Mouse (Mus musculus): Measurements from ENCODE around the gene Ccdc189. TPM values are rescaled to one million over a fixed set of nuclear protein-coding genes. Genes with fewer than 3 reads are reported as not detected.
A peak's percentile ranks its signal among the peaks of the same experiment; 100 is the strongest.

Gene Ccdc189
- total RNA-seq, 1 experiment, result 3.8 TPM

GRCm38 (mm10) chr7:127573503-127574008 lies 14.8 kb downstream of the Ccdc189 start:
- peaks cover 2 to 6% of the 10 kb centered on the region in 2 experiments; a peak in 3 of 4 replicates for H3K4me1 ChIP-seq (ENCODE audit: control insufficient read depth in 2 of 2, insufficient read depth in 2 of 2, low read length in 2 of 2, poor library complexity in 1 of 2)
- TF ChIP-seq ZNF384 (IDR thresholded peaks at IDR 0.05; ENCODE audit: low read depth, low read length) (no peak), CHD2 (IDR thresholded peaks at IDR 0.05; ENCODE audit: low read depth, low read length) (no peak), ZC3H11A (IDR thresholded peaks at IDR 0.05; ENCODE audit: borderline replicate concordance, low read depth, low read length) (no peak), MAFK (IDR thresholded peaks at IDR 0.05; ENCODE audit: insufficient read depth, low read depth, low read length) (no peak), HCFC1 (IDR thresholded peaks at IDR 0.05; ENCODE audit: borderline replicate concordance, insufficient read depth, low read length) (no peak)
- in situ Hi-C loops (cut with MboI; ENCODE audit: low sequenced_read_pairs in 2 of 2, unreplicated experiment in 2 of 2), result no loop called here

GRCm38 (mm10) chr7:127572895-127573471 lies 15.4 kb downstream of the Ccdc189 start, which contains the start of gene Phkg2:
Gene Phkg2, plus strand, starts transcription at chr7:127573340.
- Histone ChIP-seq H3K9ac (ENCODE audit: insufficient read depth, low read depth, low read length, poor library complexity, severe bottlenecking) (peak within 1 kb of the TSS; percentile 94), H3K4me1 (ENCODE audit: control insufficient read depth in 2 of 2, insufficient read depth in 2 of 2, low read length in 2 of 2, poor library complexity in 1 of 2) (peaks cover 2 to 6% of the 10 kb centered on the region in 2 experiments; a peak in 3 of 4 replicates), H3K27ac (ENCODE audit: insufficient read depth, low read depth, low read length, poor library complexity, severe bottlenecking) (peak within 1 kb of the TSS; percentile 61), H3K9me3 (ENCODE audit: control insufficient read depth, insufficient read depth, low read depth, low read length) (no peaks in the 10 kb centered on the region), H3K36me3 (ENCODE audit: control insufficient read depth, insufficient read depth, low read length, poor library complexity, severe bottlenecking) (peaks cover 5% of the 10 kb centered on the region), H3K4me3 (ENCODE audit: insufficient read depth in 1 of 2, low read depth in 1 of 2, low read length in 2 of 2, poor library complexity in 1 of 2, severe bottlenecking in 1 of 2) (peak within 1 kb of the TSS; percentile 84 to 96)
- peak; percentile 97 for DNase-seq (ENCODE audit: low read depth, low spot score)
- in situ Hi-C loops (cut with MboI; ENCODE audit: low sequenced_read_pairs in 2 of 2, unreplicated experiment in 2 of 2), result no loop called here
- TF ChIP-seq ZNF384 (IDR thresholded peaks at IDR 0.05; ENCODE audit: low read depth, low read length), result no peak
- TF ChIP-seq HCFC1 (IDR thresholded peaks at IDR 0.05; ENCODE audit: borderline replicate concordance, insufficient read depth, low read length), result no peak
- no peak for TF ChIP-seq ZC3H11A (IDR thresholded peaks at IDR 0.05; ENCODE audit: borderline replicate concordance, low read depth, low read length)
- TF ChIP-seq MAFK (IDR thresholded peaks at IDR 0.05; ENCODE audit: insufficient read depth, low read depth, low read length), result no peak
- TF ChIP-seq CHD2 (IDR thresholded peaks at IDR 0.05; ENCODE audit: low read depth, low read length), result peak; percentile 76

More at GRCm38 (mm10) chr7:127573503-127574008, 14.8 kb downstream of the Ccdc189 start:
- H3K4me3 ChIP-seq (ENCODE audit: insufficient read depth in 1 of 2, low read depth in 1 of 2, low read length in 2 of 2, poor library complexity in 1 of 2, severe bottlenecking in 1 of 2), result peak overlapping the region; percentile 77 to 84
- peak overlapping the region; percentile 94 for H3K9ac ChIP-seq (ENCODE audit: insufficient read depth, low read depth, low read length, poor library complexity, severe bottlenecking)
- H3K9me3 ChIP-seq (ENCODE audit: control insufficient read depth, insufficient read depth, low read depth, low read length), result no peaks in the 10 kb centered on the region
- H3K27ac ChIP-seq (ENCODE audit: insufficient read depth, low read depth, low read length, poor library complexity, severe bottlenecking), result peak overlapping the region; percentile 61
- no peak for DNase-seq (ENCODE audit: low read depth, low spot score)
- peaks cover 5% of the 10 kb centered on the region for H3K36me3 ChIP-seq (ENCODE audit: control insufficient read depth, insufficient read depth, low read length, poor library complexity, severe bottlenecking)

GRCm38 (mm10) chr7:127564381-127565150 lies 23.8 kb downstream of the Ccdc189 start:
- H3K27ac ChIP-seq (ENCODE audit: insufficient read depth, low read depth, low read length, poor library complexity, severe bottlenecking), result peak overlapping the region; percentile 28; the same call in 1 of the 2 replicates
- H3K4me1 ChIP-seq (ENCODE audit: control insufficient read depth in 2 of 2, insufficient read depth in 2 of 2, low read length in 2 of 2, poor library complexity in 1 of 2), result peaks cover 0 to 13% of the 10 kb centered on the region in 2 experiments; a peak in 2 of 4 replicates
- in situ Hi-C loops (cut with MboI; ENCODE audit: low sequenced_read_pairs in 2 of 2, unreplicated experiment in 2 of 2), result no loop called here
- no peaks in the 10 kb centered on the region for H3K9me3 ChIP-seq (ENCODE audit: control insufficient read depth, insufficient read depth, low read depth, low read length)
- no peak for TF ChIP-seq ZC3H11A (IDR thresholded peaks at IDR 0.05; ENCODE audit: borderline replicate concordance, low read depth, low read length)
- no peak for TF ChIP-seq ZNF384 (IDR thresholded peaks at IDR 0.05; ENCODE audit: low read depth, low read length)
- no peak for TF ChIP-seq CHD2 (IDR thresholded peaks at IDR 0.05; ENCODE audit: low read depth, low read length)
- no peak for TF ChIP-seq HCFC1 (IDR thresholded peaks at IDR 0.05; ENCODE audit: borderline replicate concordance, insufficient read depth, low read length)
- no peak for TF ChIP-seq MAFK (IDR thresholded peaks at IDR 0.05; ENCODE audit: insufficient read depth, low read depth, low read length)
- H3K36me3 ChIP-seq (ENCODE audit: control insufficient read depth, insufficient read depth, low read length, poor library complexity, severe bottlenecking), result peaks cover 17% of the 10 kb centered on the region
- no peak overlapping the region for H3K9ac ChIP-seq (ENCODE audit: insufficient read depth, low read depth, low read length, poor library complexity, severe bottlenecking)
- H3K4me3 ChIP-seq (ENCODE audit: insufficient read depth in 1 of 2, low read depth in 1 of 2, low read length in 2 of 2, poor library complexity in 1 of 2, severe bottlenecking in 1 of 2), result no peak overlapping the region
- no peak for DNase-seq (ENCODE audit: low read depth, low spot score)

- in situ Hi-C loops (cut with MboI; ENCODE audit: low sequenced_read_pairs in 2 of 2, unreplicated experiment in 2 of 2), result no loop called here
- no peak for TF ChIP-seq ZC3H11A (IDR thresholded peaks at IDR 0.05; ENCODE audit: borderline replicate concordance, low read depth, low read length)
- TF ChIP-seq HCFC1 (IDR thresholded peaks at IDR 0.05; ENCODE audit: borderline replicate concordance, insufficient read depth, low read length), result no peak
- no peak for TF ChIP-seq MAFK (IDR thresholded peaks at IDR 0.05; ENCODE audit: insufficient read depth, low read depth, low read length)
- no peak for TF ChIP-seq ZNF384 (IDR thresholded peaks at IDR 0.05; ENCODE audit: low read depth, low read length)
- TF ChIP-seq CHD2 (IDR thresholded peaks at IDR 0.05; ENCODE audit: low read depth, low read length), result no peak
- peak within 1 kb of the TSS in 1 of 2 experiments; percentile 24; a peak in 1 of 4 replicates for H3K4me3 ChIP-seq (ENCODE audit: insufficient read depth in 1 of 2, low read depth in 1 of 2, low read length in 2 of 2, poor library complexity in 1 of 2, severe bottlenecking in 1 of 2)
- H3K36me3 ChIP-seq (ENCODE audit: control insufficient read depth, insufficient read depth, low read length, poor library complexity, severe bottlenecking), result peaks cover 38% of the 10 kb centered on the region
- no peak for DNase-seq (ENCODE audit: low read depth, low spot score)
- no peaks in the 10 kb centered on the region for H3K9me3 ChIP-seq (ENCODE audit: control insufficient read depth, insufficient read depth, low read depth, low read length)
- no peak within 1 kb of the TSS; the same call in 1 of the 2 replicates for H3K9ac ChIP-seq (ENCODE audit: insufficient read depth, low read depth, low read length, poor library complexity, severe bottlenecking)
- H3K27ac ChIP-seq (ENCODE audit: insufficient read depth, low read depth, low read length, poor library complexity, severe bottlenecking), result no peak within 1 kb of the TSS
- peaks cover 0 to 13% of the 10 kb centered on the region in 2 experiments; a peak in 2 of 4 replicates for H3K4me1 ChIP-seq (ENCODE audit: control insufficient read depth in 2 of 2, insufficient read depth in 2 of 2, low read length in 2 of 2, poor library complexity in 1 of 2)
Measured at GRCm38 (mm10) chr7:127561340-127561858, 27.0 kb downstream of the Ccdc189 start, which contains the start of gene Tmem265. Gene Tmem265, plus strand, starts transcription at chr7:127561390.

Data from ES-E14 (cell line).